Mouse (Mus musculus): Measurements from ENCODE around the gene Cux1.

Gene Cux1

GRCm38 (mm10) chr5:136510609-136511008 lies 56.7 kb downstream of the Cux1 start:
- DNase-seq (ENCODE audit: inconsistent ontology term) = no peak

DNA sequence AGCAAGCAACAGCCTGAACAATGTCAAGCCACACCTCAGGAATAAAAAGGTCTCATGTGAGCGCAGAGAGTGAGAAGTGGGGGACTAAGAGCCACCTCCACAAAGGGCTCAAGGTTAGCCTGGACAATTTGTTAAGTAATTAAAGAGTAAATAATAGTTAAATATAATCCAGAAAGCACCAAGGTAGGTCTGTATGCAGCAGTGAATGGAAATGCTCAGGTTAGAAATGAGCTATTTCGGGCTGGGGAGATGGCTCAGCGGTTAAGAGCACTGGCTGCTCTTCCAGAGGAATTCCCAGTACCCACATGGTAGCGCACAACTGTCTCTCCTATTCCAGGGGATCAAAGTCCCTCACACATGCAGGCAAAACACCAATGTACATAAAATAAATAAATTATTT lies 59.7 kb downstream of the Cux1 start:
- DNase-seq (ENCODE audit: inconsistent ontology term) = no peak

DNA sequence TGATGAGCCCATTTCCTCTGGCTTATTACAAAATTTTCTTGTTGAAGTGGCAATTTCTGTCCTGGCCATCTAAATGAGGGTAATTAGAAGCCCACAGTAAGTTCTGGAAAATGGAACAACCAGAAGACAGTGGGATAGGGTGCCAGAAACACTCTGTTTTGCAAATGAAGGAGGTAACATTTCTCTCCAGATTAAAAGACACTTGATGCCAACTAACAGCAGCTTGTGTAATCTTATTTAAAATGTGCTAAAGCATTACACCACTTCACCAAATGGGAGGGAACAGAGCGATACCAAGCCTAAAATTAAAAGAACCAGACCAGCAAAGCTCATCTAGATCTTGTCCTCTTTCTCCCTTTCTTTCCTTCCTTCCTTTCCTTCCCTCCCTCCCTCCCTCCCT lies 61.0 kb downstream of the Cux1 start:
- no peak for DNase-seq (ENCODE audit: inconsistent ontology term)

- no peak for DNase-seq (ENCODE audit: inconsistent ontology term)
Observed at GRCm38 (mm10) chr5:136502491-136503086, 64.7 kb downstream of the Cux1 start.

GRCm38 (mm10) chr5:136500307-136500871 lies 66.9 kb downstream of the Cux1 start:
- peak; percentile 47 for DNase-seq (ENCODE audit: inconsistent ontology term)

DNA sequence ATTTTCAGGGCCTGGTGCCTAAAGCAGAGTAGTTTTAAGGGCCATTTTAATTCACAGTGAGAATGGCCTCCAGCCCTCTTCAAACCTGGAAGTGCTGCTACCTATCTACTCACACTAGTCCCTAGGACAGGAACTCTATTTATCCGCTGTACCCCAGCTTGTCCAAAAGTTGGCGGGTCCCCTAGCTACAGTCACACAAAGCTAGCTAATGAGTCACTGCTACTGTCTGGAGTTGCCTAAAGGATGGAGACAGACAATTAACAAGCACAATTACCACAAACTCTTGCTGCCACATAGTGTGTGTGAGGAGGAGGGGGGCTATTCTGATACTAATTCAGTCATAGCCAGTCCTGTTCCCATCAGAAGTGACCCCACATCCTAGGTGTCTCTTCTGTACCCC lies 68.0 kb downstream of the Cux1 start:
- DNase-seq (ENCODE audit: inconsistent ontology term) = peak; percentile 80

DNA sequence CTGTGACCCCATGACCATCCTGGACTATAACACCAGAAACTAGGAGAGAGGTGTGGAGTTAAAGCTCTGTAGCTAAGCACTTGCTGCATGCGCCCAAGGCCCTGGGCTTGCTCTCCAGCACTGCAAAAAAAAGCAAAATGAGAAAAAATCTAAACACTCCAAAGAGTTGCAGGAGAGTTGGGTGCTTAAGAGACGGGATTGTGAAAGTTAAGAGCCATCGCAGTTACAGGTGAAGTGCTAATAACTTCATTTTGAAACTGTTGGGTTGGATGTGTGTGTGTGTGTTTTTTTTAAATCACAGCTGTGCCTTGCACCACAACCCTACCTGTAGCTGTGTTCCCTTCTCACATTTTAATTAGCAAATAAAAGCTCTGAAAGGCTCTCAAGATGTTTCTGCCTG lies 68.5 kb downstream of the Cux1 start:
- DNase-seq (ENCODE audit: inconsistent ontology term) = no peak

GRCm38 (mm10) chr5:136497301-136497700 lies 70.0 kb downstream of the Cux1 start:
- DNase-seq (ENCODE audit: inconsistent ontology term) = peak; percentile 51

- DNase-seq (ENCODE audit: inconsistent ontology term) = no peak
Observed at GRCm38 (mm10) chr5:136495581-136495980, 71.7 kb downstream of the Cux1 start.

GRCm38 (mm10) chr5:136494927-136495326 lies 72.4 kb downstream of the Cux1 start:
- peak; percentile 48 for DNase-seq (ENCODE audit: inconsistent ontology term)

DNA sequence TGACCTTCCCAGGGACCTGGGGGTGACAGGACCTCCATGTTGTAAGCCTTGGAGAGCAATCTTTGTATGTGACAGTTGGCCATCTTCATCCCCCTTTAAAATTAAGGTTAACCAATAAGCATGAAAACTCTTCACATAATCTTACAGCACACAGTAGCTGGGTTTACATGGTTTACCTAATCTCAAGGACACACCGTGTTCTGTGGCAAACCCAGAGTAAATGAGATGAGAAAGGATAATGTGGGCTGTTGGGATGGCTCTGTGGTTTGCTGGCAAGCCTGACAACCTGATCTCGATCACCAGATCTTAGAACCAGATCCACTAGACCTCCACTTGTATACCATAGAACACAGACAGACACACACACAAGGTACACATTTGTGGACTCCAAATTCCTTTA lies 73.0 kb downstream of the Cux1 start:
- DNase-seq (ENCODE audit: inconsistent ontology term) = no peak

- no peak for DNase-seq (ENCODE audit: inconsistent ontology term)
Observed at GRCm38 (mm10) chr5:136489450-136489849, 77.8 kb downstream of the Cux1 start.

DNA sequence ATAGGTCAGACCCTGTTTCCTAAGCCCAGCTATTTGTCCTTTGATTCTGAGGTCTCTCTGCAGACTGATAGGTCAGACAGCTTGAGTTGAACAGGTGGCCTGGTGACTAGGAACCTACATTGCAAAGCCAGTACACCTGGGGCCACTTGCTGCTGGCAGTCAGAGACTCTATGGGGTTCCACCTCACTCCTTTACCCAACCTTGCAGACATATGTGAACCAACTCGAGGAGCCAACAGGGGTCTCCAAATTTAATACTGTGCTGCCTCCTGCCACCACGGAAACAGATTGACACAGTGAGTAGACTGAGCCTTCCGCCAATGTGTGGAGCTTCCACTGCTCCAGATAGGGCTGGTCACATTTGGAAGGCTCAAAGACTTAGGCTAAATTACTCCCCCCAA lies 78.6 kb downstream of the Cux1 start:
- no peak for DNase-seq (ENCODE audit: inconsistent ontology term)

DNA sequence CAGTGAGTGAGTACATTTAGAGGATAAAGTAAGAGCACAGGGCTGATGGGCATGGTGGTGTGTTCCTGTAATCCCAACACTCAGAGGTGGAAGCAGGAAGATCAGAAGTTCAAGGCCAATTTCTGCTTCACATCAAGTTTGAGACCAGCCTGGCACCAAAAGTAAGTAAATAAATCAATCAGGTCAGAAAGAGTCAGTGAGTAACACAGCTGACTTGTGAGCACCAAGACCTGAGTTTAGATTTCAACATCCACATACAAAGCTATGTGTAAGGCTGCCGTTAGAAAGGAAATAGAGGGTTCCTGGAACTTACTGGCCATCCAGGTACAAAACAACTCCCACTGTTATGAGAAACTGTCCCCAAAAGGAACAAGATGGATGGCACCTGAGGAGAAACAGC lies 79.1 kb downstream of the Cux1 start:
- DNase-seq (ENCODE audit: inconsistent ontology term) = no peak

DNA sequence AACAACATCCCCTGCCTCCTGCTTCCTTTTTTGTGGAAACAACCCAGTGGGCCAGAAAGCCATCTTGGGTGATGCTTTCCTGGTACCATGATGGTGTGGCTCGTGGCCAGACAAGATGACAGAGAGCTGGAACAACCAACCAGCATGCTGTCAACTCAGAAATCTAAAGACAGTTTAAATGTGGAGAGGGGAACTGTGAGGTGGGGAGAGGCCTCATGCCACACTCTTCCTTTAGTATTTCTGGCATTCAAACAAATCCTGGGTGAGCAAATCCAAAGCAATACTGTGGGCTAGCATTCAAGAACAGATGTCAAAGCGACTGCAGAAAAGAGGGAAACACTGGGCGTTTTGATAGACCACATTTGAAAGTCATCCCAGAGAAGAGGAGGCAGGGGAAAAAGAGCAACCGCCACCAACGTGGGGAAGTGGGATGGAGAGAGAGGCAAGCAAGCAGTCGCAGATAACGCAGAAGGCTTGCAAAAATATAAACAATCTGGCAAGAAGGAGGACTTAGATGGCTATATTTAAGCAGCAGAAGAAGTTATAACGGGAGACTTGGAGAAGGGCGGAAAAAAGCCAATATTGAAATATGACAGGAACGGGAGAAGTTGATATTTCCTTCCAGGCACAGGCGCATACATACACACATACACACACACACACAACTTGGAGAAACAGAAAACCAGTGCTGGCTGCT lies 79.7 kb downstream of the Cux1 start:
- DNase-seq (ENCODE audit: inconsistent ontology term) = no peak

DNA sequence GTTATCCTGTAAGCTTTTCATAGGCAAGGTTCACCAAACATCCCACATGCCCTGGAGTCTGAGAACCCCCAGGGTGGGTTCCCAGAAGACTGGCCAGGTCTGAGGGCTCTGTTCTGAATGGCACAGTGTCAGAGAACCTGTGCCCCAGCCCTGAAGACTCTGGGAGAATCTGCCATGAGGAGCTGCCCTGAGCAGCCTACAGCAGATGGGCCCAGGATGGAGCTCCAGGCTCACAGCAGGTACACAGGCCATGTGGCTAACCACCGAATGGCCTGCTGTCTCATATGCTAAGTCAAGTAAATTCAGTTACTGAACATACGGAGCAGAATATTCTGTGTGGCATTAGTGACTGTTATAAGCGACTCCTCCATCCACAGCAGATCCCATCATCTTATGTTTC lies 80.9 kb downstream of the Cux1 start:
- no peak for DNase-seq (ENCODE audit: inconsistent ontology term)

GRCm38 (mm10) chr5:136485397-136485796 lies 81.9 kb downstream of the Cux1 start:
- DNase-seq (ENCODE audit: inconsistent ontology term) = no peak

GRCm38 (mm10) chr5:136482434-136482833 lies 84.9 kb downstream of the Cux1 start:
- no peak for DNase-seq (ENCODE audit: inconsistent ontology term)

- no peak for DNase-seq (ENCODE audit: inconsistent ontology term)
Observed at GRCm38 (mm10) chr5:136480541-136480940, 86.7 kb downstream of the Cux1 start.

DNA sequence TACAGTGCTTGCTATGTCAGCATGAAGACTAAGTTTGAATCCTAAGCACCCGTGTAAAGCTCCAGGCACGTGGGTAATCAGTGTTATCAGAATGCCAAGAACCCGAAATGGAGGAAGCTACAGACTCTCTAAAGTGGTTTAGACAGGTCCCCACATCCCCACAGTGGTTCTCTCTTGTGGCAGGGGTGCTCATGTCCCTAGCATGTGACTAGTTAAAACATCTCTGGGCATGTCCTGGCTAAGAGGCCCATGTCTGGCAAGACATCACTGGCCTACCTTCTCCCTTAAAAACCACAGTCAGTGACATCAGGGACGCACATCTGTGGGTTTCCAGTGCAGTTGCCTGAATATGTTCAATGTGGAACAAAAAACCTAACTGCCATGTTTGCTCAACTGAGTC lies 87.5 kb downstream of the Cux1 start:
- DNase-seq (ENCODE audit: inconsistent ontology term) = no peak

DNA sequence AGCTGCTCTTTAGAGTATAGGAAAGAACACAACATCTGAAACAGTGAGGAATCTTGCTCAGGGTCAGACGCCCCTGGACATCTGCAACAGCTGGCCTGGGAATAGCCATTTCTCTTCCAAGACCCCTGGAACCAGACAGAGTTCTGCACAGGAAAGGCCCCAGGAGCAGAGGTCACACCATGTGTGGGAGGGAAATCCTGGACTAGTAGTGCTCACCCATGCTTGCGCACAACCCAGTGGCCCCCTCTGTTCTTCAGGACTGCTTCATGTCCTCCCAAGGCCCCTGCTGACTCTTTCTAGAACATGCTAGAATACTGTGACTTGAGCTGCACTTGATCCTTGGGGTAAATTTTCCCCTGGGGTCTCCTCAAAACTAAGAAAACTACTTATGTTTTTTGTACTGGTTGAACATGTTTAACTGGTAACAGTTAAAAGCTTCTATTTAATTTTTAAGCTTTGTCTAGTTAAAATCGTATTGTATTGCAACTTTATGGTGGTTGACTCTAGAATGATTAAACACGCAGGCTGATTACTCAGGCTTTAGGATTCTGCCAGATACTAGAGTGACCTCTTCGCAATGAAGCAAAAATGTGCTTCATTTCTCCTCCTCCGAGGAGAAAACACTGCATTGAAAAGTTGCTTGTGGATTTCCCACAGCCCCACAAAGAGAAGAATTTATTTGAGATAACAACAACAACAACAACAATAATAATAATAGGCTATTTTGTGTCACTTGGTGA lies 88.1 kb downstream of the Cux1 start:
- DNase-seq (ENCODE audit: inconsistent ontology term) = no peak

DNA sequence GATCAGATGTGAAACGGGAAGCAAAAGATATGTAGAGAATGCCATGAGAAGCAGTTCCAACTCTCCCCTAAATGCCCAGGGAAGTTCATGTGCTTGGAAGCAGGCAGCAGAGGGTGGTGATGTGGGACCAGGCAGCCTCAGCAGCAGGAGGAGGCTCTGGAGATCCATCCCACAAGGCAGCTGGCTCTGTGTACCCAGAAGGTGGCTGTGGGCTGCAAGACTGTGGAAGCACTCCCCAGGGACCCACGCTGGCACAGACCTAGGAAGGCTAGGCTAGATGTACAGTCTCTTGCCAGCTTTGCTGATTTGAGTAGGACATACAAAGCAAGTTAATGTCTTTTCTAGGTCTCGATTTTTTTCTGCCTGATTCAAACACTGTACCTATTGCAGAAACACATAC lies 91.0 kb downstream of the Cux1 start:
- no peak for DNase-seq (ENCODE audit: inconsistent ontology term)

- DNase-seq (ENCODE audit: inconsistent ontology term) = no peak
Observed at GRCm38 (mm10) chr5:136475161-136475560, 92.1 kb downstream of the Cux1 start.
